Mouse (Mus musculus) midbrain, embryonic 10.5 days (tissue): ENCODE measurements around the gene Csrnp1. TPM values are rescaled to one million over a fixed set of nuclear protein-coding genes. Genes with fewer than 3 reads are reported as not detected.
"Not testable (repeated sequence)": the region's sequence is repeated elsewhere in the genome, so short reads cannot be mapped to it uniquely, and the experiment has no call there.

ENCODE experiments used
- DNase-seq: peaks from one replicate; pipeline ENCODE4 v3.0.0-alpha.2; 2017; ENCODE audit warnings: low spot score
- H3K27ac ChIP-seq: fragments of 300-500 bp; sonication (generic); replicated peaks from 2 replicates; pipeline ENCODE4 v1.5.1; 2016; ENCODE audit warnings: mild to moderate bottlenecking
- H3K27me3 ChIP-seq: fragments of 300-500 bp; sonication (generic); 2 replicates; pipeline ENCODE4 v1.6.1; 2016; ENCODE audit warnings: low read depth, mild to moderate bottlenecking; ENCODE audit not compliant: poor library complexity, severe bottlenecking
- H3K36me3 ChIP-seq: fragments of 300-500 bp; sonication (generic); 2 replicates; pipeline ENCODE4 v1.6.1; 2016; ENCODE audit warnings: mild to moderate bottlenecking, moderate library complexity
- H3K4me1 ChIP-seq: fragments of 300-500 bp; sonication (generic); 2 replicates; pipeline ENCODE4 v1.6.1; 2016
- H3K4me3 ChIP-seq: fragments of 300-500 bp; sonication (generic); 2 replicates; pipeline ENCODE4 v1.5.1; 2016; ENCODE audit warnings: mild to moderate bottlenecking, moderate library complexity
- H3K9me3 ChIP-seq: fragments of 300-500 bp; sonication (generic); replicated peaks from 2 replicates; pipeline ENCODE4 v1.6.1; 2016; ENCODE audit warnings: mild to moderate bottlenecking
- WGBS: fragments of 180-500 bp; shearing (Covaris S2); methylation state at CpG from one replicate; pipeline ENCODE4 v1.1.7; 2016; 5-methylcytosine and 5-hydroxymethylcytosine counted together
- polyA plus RNA-seq: library from polyadenylated mRNA; unstranded; fragments of >200 nt; fragmentation: Nextera tagmentation; extraction: Ambion mirVana; gene quantifications from 2 replicates; pipeline ENCODE4 v1.2.1, GENCODE M21; 2016

The Csrnp1 gene
- polyA plus RNA-seq, 1 experiment from 2014 or later = 2.7 TPM

DNA sequence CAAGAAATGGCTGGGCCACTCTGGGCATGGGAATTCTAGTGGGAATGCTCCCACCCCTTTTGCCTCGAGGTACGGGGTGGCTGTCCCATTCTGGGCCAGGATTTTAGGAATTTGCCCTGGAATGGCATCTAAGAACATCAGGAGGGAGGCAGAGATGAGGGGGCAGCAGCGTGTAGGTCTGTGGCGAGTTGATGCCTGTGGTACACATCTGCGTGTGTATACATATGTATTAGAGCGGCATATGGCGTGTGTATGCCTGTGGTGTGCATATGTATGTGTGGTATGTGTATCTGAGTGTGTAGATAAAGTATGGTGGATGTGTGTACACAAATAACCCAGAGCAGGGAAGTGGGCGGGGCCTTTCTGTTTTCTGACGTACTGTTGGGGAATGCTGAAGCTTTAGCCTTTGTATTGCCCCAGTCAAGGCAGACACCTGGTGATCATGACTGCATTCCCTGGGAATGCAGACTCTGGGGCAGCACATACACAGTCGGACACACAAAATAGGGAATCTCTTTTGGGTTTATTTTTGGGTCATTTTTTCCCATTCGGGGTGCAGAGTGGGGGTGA, 28.9 kb upstream of the Csrnp1 start:
- H3K27ac ChIP-seq = no peak overlapping the region
- no peak overlapping the region for H3K4me3 ChIP-seq
- H3K27me3 ChIP-seq = peaks cover 43% of the 10 kb centered on the region
- peaks cover 28% of the 10 kb centered on the region for H3K4me1 ChIP-seq
- WGBS = 81% methylated on average over 11 of the region's 11 CpGs
- DNase-seq = no peak
- no peaks in the 10 kb centered on the region for H3K9me3 ChIP-seq
- no peaks in the 10 kb centered on the region for H3K36me3 ChIP-seq

DNA sequence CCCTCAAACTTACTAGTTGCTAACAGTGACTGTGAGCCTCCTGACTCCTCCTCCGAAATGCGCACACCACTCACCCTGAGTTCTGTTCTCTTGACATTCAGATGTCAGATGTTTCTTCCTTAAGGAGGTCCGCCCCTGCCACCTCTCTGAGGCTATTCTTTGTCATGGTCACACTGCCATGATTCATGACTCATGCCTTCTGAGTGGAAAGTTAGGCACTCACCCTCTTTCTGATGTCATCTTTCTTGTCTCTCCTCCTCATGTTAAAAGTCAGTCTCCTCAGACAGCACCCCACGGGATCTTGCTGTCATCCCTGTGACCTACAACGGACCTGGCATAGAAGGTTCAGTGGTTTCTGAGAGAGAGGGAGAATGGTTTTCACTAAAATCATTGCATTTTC, 28.3 kb upstream of the Csrnp1 start:
- Histone ChIP-seq H3K27me3 (peaks cover 43% of the 10 kb centered on the region), H3K4me1 (peaks cover 28% of the 10 kb centered on the region), H3K36me3 (no peaks in the 10 kb centered on the region), H3K4me3 (no peak overlapping the region), H3K27ac (no peak overlapping the region), H3K9me3 (0 out of 2 replicates have a peak, but pooled peaks cover under 1% of the 10 kb centered on the region)
- 85% methylated on average over 5 of the region's 5 CpGs for WGBS
- DNase-seq = no peak

GRCm38 (mm10) chr9:120012161-120012560, 27.7 kb upstream of the Csrnp1 start:
- H3K27me3 ChIP-seq = peaks cover 43% of the 10 kb centered on the region
- not testable (repeated sequence) for DNase-seq, H3K27ac ChIP-seq, H3K4me3 ChIP-seq, H3K9me3 ChIP-seq, H3K36me3 ChIP-seq
- WGBS = 82% methylated on average over 6 of the region's 6 CpGs
- peaks cover 26% of the 10 kb centered on the region for H3K4me1 ChIP-seq

GRCm38 (mm10) chr9:120011533-120011932, 27.1 kb upstream of the Csrnp1 start:
- H3K9me3 ChIP-seq = 0 out of 2 replicates have a peak, but pooled peaks cover 2% of the 10 kb centered on the region
- peaks cover 43% of the 10 kb centered on the region for H3K27me3 ChIP-seq
- DNase-seq = peak; percentile 68
- H3K4me3 ChIP-seq = peak overlapping the region; percentile 65
- H3K27ac ChIP-seq = peak overlapping the region; percentile 69
- H3K4me1 ChIP-seq = peaks cover 23% of the 10 kb centered on the region
- 1% methylated on average over 10 of the region's 10 CpGs for WGBS
- no peaks in the 10 kb centered on the region for H3K36me3 ChIP-seq

DNA sequence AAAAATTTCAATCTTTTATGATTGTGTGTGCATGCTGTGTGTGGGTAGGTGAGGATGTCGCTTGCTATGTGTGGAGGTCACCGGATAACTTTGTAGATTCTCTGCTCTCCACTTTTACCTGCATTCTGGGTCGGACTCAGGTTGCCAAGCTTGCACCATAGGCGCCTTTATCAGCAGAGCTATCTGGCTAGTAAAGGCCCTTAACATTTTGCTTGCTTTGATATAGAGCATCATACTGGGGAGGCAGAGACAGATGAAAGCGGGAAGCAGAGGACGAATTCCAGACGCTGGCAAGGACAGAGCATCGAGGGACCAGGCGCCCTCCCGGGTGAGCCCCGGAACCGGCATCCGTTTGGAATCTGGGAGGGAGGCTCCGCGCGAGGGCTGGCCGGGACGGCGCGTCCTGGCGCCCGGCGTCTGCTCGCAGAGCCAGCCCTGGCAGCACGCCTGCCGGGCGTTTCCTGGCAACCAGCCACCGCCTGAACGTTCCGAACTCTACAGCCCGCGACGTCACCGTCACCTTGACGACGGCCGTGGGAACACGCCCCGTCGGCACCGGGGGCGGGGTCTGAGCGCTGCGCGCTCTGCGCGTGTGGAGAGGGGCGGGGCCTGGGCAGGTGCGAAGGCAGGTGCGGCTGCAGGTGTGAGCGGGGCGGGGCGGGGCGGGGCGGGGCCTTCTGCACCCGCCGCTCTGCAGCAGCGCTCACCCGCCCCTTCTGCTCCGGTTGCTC, 26.5 kb upstream of the Csrnp1 start:
- H3K36me3 ChIP-seq = no peaks in the 10 kb centered on the region
- H3K27ac ChIP-seq = peak overlapping the region; percentile 69
- H3K9me3 ChIP-seq = 0 out of 2 replicates have a peak, but pooled peaks cover 2% of the 10 kb centered on the region
- WGBS = 1% methylated on average over 60 of the region's 60 CpGs
- DNase-seq = peak; percentile 93
- H3K4me3 ChIP-seq = peak overlapping the region; percentile 65
- peaks cover 23% of the 10 kb centered on the region for H3K4me1 ChIP-seq
- peaks cover 43% of the 10 kb centered on the region for H3K27me3 ChIP-seq

DNA sequence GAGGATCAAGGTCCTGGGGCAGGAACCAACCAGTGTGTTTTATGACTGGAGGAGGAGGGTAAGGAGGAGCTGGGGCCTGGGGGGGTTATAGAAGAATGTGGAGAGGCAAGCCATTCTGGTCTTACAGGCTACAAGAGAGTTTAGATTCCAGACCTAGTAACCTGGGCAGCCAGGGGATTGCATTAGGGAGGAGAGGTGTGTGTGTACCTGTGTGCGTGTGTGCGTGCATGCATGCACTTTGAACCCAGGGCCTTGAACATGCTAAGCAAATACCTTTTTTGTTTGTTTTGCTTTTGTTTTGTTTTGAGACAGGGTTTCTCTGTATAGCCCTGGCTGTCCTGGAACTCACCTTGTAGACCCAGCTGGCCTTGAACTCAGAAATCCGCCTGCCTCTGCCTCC, 25.4 kb upstream of the Csrnp1 start:
- 98% methylated on average over 3 of the region's 3 CpGs for WGBS
- H3K4me3 ChIP-seq = no peak overlapping the region
- peaks cover 23% of the 10 kb centered on the region for H3K4me1 ChIP-seq
- no peak overlapping the region for H3K27ac ChIP-seq
- no peak for DNase-seq
- H3K36me3 ChIP-seq = no peaks in the 10 kb centered on the region
- peaks cover 43% of the 10 kb centered on the region for H3K27me3 ChIP-seq
- 0 out of 2 replicates have a peak, but pooled peaks cover 2% of the 10 kb centered on the region for H3K9me3 ChIP-seq

GRCm38 (mm10) chr9:120009226-120009841, 24.9 kb upstream of the Csrnp1 start:
- Histone ChIP-seq H3K4me1 (peaks cover 23% of the 10 kb centered on the region), H3K27me3 (peaks cover 37% of the 10 kb centered on the region), H3K4me3 (no peak overlapping the region), H3K27ac (no peak overlapping the region), H3K9me3 (0 out of 2 replicates have a peak, but pooled peaks cover 2% of the 10 kb centered on the region), H3K36me3 (no peaks in the 10 kb centered on the region)
- 86% methylated on average over 7 of the region's 7 CpGs for WGBS
- DNase-seq = no peak

DNA sequence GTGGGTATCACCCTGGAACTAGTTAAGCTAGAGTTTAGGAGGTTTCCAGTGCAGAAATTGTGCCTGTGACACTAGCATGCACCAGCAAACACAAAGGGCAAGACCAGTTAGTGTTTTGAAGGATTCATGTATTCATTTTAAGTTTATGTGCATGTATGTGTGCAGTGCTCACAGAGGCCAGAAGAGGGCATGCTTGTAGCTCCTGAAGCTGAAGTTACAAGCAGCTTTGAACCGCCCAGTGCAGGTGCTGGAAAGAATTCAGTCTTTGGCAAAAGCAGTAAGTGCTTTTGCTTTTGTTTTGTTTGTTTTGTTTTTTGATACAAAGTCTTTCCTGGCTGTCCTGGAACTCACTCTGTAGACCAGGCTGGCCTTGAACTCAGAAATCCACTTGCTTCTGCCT, 23.4 kb upstream of the Csrnp1 start:
- Histone ChIP-seq H3K27ac (no peak overlapping the region), H3K9me3 (0 out of 2 replicates have a peak, but pooled peaks cover 2% of the 10 kb centered on the region), H3K36me3 (no peaks in the 10 kb centered on the region), H3K4me3 (no peak overlapping the region), H3K27me3 (peaks cover 28% of the 10 kb centered on the region), H3K4me1 (peaks cover 20% of the 10 kb centered on the region)
- WGBS = 89% methylated on average over 1 of the region's 1 CpGs
- DNase-seq = no peak

- Histone ChIP-seq H3K27ac (no peak overlapping the region), H3K27me3 (peaks cover 33% of the 10 kb centered on the region), H3K4me1 (peaks cover 23% of the 10 kb centered on the region), H3K9me3 (0 out of 2 replicates have a peak, but pooled peaks cover 2% of the 10 kb centered on the region), H3K36me3 (no peaks in the 10 kb centered on the region), H3K4me3 (no peak overlapping the region)
- WGBS = 77% methylated on average over 3 of the region's 3 CpGs
- no peak for DNase-seq
Measured at GRCm38 (mm10) chr9:120005936-120006335, 21.5 kb upstream of the Csrnp1 start.

DNA sequence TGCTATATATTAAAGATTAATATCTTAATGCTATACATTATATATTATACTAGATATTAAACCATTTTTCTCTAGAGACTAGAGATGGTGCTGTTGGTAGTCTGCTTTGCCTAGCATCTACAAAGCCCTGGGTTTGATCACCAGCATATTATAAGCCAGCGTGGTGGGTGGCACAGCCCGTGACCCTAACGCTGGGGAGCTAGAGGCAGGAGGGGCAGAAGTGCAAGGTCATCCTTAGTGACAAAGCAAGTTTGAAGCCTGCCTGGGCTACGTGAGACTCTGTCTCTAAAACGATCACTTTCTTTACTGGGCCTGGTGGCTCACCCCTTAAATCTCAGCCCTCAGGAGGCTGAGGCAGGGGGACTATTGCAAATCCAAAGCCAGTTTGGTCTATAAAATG, 18.4 kb upstream of the Csrnp1 start:
- peaks cover 17% of the 10 kb centered on the region for H3K4me1 ChIP-seq
- WGBS = 83% methylated on average over 5 of the region's 5 CpGs
- no peak overlapping the region for H3K27ac ChIP-seq
- DNase-seq = no peak
- no peaks in the 10 kb centered on the region for H3K36me3 ChIP-seq
- 0 out of 2 replicates have a peak, but pooled peaks cover 2% of the 10 kb centered on the region for H3K9me3 ChIP-seq
- H3K27me3 ChIP-seq = peaks cover 27% of the 10 kb centered on the region
- no peak overlapping the region for H3K4me3 ChIP-seq

GRCm38 (mm10) chr9:120001945-120002725, 17.7 kb upstream of the Csrnp1 start:
- H3K9me3 ChIP-seq = no peaks in the 10 kb centered on the region
- DNase-seq = peak; percentile 81
- peak overlapping the region; percentile 55 for H3K4me3 ChIP-seq
- H3K27me3 ChIP-seq = peaks cover 27% of the 10 kb centered on the region
- H3K27ac ChIP-seq = peak overlapping the region; percentile 81
- WGBS = 12% methylated on average over 31 of the region's 31 CpGs
- no peaks in the 10 kb centered on the region for H3K36me3 ChIP-seq
- H3K4me1 ChIP-seq = peaks cover 17% of the 10 kb centered on the region

- DNase-seq = no peak
- no peak overlapping the region for H3K4me3 ChIP-seq
- no peaks in the 10 kb centered on the region for H3K9me3 ChIP-seq
- peaks cover 17% of the 10 kb centered on the region for H3K4me1 ChIP-seq
- no peaks in the 10 kb centered on the region for H3K36me3 ChIP-seq
- peaks cover 27% of the 10 kb centered on the region for H3K27me3 ChIP-seq
- no peak overlapping the region for H3K27ac ChIP-seq
- 77% methylated on average over 5 of the region's 5 CpGs for WGBS
Measured at GRCm38 (mm10) chr9:120000761-120001160, 16.3 kb upstream of the Csrnp1 start.
